Mouse (Mus musculus) bone marrow, adult 2 months (tissue): ENCODE measurements around the gene Dynlt1f.
"Not testable (repeated sequence)": the region's sequence is repeated elsewhere in the genome, so short reads cannot be mapped to it uniquely, and the experiment has no call there.

Experiments
- CTCF ChIP-seq: fragments of 200-500 bp; IDR thresholded peaks from 2 replicates; pipeline ENCODE4 v1.5.1; 2011; ENCODE audit warnings: low read length, control low read depth; ENCODE audit not compliant: control insufficient read depth, insufficient read depth
- POLR2A ChIP-seq: fragments of 200-500 bp; IDR thresholded peaks from 2 replicates; pipeline ENCODE4 v1.6.1; 2011; ENCODE audit warnings: low read depth, mild to moderate bottlenecking, control low read depth, low read length, borderline replicate concordance; ENCODE audit not compliant: control insufficient read depth

- not testable (repeated sequence) for TF ChIP-seq CTCF, POLR2A
Observed at GRCm38 (mm10) chr17:6678063-6678462, 22.4 kb upstream of the Dynlt1f start.
